Mouse (Mus musculus): ENCODE results near the gene Apoh.
A peak's percentile ranks its signal among the peaks of the same experiment; 100 is the strongest.

The Apoh gene

GRCm38 (mm10) chr11:108382664-108383063 lies 39.5 kb downstream of the Apoh start:
- no peak for DNase-seq (ENCODE audit: low spot score)

- DNase-seq (ENCODE audit: low spot score), result no peak
These were observed 41.9 kb downstream of the Apoh start for GRCm38 (mm10) chr11:108384920-108385665.

GRCm38 (mm10) chr11:108385666-108386024 lies 42.5 kb downstream of the Apoh start:
- DNase-seq (ENCODE audit: low spot score), result no peak

- no peak for DNase-seq (ENCODE audit: low spot score)
These were observed 51.9 kb downstream of the Apoh start for GRCm38 (mm10) chr11:108395061-108395460.

DNA sequence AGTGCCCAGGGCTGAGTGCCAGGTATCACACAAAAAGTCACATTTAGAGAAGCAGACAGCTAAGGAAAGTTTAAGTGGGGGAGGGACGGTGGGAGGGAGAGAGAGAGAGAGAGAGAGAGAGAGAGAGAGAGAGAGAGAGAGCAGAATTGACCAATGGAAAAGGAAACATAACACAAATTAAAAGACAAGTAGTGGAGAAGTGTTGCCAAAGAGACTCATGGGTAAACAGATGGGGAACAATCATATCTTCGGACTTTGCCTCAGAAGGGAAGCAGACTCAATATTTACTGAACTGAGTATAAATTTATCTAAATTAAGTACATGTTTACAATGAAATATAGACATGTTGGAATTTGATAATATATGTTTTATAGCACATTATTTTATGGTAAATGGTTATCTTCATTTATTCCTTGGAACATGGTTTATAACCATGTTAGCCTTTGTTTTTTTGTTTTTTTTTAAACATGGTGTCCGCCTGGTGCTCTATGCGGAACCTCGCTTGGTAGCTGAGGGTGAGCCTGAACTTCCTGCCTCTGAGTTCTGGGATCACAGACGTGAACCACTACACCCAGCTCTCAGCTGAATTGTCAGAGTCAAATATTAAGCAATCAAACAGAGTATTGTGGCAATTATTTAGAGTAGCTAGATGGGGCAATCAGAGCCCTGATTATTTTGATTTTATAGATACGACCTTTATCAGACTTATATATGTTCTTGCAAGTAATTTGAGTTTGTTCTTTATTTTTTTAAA lies 53.1 kb downstream of the Apoh start:
- no peak for DNase-seq (ENCODE audit: low spot score)

DNA sequence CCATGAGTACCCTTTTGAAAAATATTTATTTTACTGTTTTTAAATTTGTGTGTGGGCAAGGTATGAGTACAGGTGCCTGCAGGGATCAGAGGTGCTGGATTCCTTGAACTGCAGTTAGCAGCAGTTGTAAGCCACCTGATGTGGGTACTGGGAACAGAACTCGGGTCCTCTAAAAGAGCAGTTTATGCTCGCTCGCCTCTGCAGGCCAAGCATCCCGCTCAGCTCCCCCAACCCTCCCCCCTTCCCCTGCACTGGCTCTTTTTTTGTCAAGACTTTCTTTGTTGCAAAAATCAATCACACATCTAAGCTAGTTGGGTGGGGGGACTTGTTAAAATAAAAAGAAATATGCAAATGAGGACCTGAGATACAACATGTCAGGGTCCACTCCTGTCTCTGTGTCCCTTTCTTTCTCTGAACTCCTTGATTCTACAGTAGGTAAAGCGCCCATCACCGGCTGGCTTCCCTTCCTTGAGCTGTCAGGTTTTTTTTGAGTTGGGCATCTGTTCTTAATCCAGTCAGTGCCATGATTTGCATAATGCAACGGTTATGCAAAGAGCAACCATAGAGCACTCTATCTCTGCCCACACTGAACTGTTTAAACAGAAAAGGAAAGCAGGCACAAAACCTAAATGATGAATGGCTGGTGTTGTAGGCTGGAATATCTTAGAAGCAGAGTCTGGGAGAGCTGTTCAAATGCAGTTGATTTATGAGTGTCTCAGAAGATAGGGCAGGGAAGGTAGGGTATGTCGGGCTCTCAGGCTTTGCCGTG lies 66.9 kb downstream of the Apoh start:
- DNase-seq (ENCODE audit: low spot score), result no peak

DNA sequence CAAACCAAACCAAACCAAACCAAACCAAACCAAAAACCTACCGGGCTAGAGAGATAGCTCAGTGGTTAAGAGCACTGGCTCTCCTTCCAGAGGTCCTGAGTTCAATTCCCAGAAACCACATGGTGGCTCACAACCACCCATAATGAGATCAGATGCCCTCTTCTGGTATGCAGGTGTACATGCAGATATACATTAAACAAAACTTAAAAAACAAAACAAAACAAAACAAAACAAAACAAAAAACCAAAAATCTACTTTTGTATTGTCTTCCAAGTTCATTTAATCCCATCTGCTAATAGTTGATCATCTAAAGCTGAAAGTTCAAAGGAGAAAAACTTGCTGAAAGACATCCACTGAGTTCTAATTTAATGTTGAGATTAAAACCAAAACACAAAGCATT lies 73.2 kb downstream of the Apoh start:
- no peak for DNase-seq (ENCODE audit: low spot score)

DNA sequence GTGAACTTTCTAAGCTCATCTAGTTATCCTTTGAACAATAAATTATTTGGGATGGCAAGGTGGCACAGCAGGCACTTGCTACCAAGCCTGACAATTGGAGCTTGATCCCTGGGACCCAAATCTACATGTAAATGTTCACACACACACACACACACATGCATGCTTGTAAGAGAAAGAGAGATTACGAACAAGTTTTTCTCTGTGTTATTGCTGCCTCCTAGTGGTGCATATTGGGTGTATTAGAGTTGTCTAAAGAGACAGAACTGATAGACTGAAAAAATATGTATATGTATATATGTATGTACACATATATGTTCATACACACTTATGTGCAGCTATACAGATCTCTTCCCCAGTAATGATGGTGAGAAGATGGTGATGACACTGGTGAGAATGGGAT lies 75.4 kb downstream of the Apoh start:
- DNase-seq (ENCODE audit: low spot score), result no peak

GRCm38 (mm10) chr11:108419242-108419641 lies 76.1 kb downstream of the Apoh start:
- no peak for DNase-seq (ENCODE audit: low spot score)

GRCm38 (mm10) chr11:108420751-108421150 lies 77.6 kb downstream of the Apoh start:
- no peak for DNase-seq (ENCODE audit: low spot score)

GRCm38 (mm10) chr11:108423221-108423620 lies 80.1 kb downstream of the Apoh start:
- no peak for DNase-seq (ENCODE audit: low spot score)

DNA sequence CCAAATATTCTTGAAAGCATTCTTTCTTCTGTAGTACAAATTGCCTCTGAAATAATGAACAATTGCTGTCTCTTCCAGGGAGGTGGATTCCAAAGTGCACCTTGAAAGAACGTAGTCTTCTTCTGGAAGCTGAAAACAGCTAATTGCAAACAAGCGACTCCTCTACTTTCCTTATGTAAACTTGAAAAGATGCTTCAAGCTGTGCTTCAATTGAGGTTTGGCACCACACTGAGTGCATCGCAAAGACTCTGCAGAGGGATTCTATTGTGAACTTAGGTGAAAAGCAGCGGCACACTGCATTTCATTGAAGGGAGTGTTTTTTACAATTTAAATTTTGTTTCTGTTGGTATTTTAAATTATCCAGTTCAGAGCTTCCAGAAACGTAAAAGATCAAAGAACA lies 81.0 kb downstream of the Apoh start:
- DNase-seq (ENCODE audit: low spot score), result no peak

GRCm38 (mm10) chr11:108424889-108425591 lies 81.9 kb downstream of the Apoh start, which contains the start of gene Cep112:
Gene Cep112 (plus strand): TSS chr11:108425192.
- peak; percentile 56 for DNase-seq (ENCODE audit: low spot score)

DNA sequence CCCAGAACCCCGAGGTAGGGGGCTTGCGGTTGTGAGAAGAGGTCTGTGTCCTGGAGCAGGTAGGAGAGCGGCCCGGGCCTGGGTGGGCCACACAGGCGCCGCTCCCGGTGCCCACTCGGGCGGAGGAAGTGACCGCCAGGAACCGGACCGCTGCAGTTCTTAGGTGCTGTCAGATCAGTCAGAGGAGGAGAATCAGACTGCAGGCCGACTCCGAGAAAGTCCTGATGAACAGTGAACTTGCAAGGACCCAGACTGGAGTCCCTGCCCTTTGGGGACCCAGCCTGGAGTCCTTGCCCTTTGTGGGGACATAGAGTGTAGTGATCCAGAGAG lies 82.4 kb downstream of the Apoh start:
- no peak for DNase-seq (ENCODE audit: low spot score)

GRCm38 (mm10) chr11:108426086-108426485 lies 82.9 kb downstream of the Apoh start:
- no peak for DNase-seq (ENCODE audit: low spot score)

DNA sequence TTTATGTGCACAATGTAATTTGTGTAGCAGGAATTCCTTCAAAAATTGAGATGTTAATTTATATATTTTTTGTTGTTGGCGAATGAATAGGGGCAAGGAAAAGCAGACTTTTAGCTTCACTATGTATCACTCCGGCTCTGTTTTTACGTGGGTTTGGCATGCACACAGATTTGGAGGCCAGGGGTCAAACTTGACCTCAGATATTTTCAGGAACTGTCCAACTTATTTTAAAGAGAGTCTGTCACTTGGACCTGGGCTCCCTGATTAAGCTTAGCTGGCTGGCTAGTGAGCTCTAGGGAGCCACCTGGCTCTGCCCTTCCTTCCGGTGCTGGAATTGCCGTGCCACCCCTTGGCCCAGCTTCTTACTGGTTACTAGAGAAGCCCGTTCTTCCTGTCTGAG lies 84.0 kb downstream of the Apoh start:
- no peak for DNase-seq (ENCODE audit: low spot score)

- DNase-seq (ENCODE audit: low spot score), result no peak
These were observed 85.9 kb downstream of the Apoh start for GRCm38 (mm10) chr11:108429076-108429475.

DNA sequence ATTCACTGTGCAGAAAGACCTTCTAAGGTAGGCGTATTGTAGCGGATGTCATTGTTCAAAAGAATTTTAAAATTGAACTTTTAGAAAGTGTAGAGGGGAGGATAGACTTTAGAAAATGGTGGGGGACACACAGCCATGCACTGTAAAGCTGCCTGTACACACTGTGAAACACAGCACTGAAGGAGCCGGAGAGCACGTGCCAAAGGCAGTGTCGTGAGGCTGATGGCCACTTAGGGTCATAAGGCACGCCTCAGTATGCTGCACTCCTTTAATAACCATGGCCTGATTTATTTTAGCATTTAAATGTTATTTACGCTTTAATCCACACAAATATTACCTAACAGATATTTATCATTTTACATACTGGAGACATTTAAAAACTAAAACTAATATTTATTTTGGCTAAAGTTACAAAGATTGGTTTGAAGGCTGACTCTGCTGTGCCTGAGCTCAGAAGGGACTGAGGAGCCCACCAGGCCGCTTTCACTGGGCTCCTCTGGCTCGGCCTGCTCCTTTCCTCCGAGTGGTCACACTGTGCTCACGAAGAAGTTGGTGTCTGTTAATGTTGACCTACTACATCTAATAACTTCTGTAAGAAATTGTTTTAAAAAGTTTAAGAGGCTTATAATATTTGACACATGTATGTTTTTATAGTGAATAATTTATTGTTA lies 100.9 kb downstream of the Apoh start:
- no peak for DNase-seq (ENCODE audit: low spot score)

DNA sequence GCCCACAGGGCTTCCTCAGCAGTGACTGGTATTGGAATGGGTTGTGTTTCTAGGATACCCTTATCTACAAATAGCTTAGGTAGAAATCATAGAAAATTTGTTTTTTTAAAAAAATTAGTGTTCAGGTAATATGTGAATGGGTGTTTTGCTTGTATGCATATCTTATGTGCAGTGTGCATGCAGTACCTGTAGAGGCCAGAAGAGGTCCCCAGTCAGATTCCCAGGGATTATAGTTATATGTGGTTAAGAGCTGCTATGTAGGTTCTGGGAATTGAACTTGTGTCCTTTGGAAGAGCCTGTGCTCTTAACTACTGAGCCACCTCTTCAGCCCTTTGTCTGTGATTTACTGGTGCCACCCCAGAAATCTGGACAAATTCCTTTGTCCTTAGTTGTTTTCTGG lies 104.0 kb downstream of the Apoh start:
- DNase-seq (ENCODE audit: low spot score), result no peak

GRCm38 (mm10) chr11:108449811-108450210 lies 106.7 kb downstream of the Apoh start:
- DNase-seq (ENCODE audit: low spot score), result peak; percentile 23

DNA sequence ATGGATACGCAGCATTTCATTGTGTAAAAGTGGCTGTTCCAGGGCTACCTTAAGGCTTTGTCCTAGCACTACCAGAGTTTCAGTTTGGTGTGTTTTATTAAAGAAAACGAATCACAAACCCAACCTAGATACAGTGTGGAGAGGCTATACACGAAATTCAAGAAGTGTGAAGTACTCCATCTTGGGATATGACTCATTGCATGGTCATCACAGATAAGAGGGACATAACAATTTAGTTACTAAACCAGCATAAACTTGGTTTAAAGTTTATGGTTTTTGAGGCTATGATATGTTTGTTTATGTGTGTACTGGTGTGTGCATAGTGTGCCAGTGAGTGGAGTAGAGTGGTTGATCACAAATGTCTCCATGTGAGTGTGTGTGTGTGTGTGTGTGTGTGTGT lies 116.4 kb downstream of the Apoh start:
- DNase-seq (ENCODE audit: low spot score), result no peak

Data from spleen, adult 12 weeks (tissue).